Mouse (Mus musculus) liver, embryonic 14.5 days (tissue): ENCODE measurements around the gene Dynll2.

Source experiments
- CTCF ChIP-seq: IDR thresholded peaks from 2 replicates; pipeline ENCODE4 v1.5.1; 2016; ENCODE audit warnings: antibody characterized with exemption, low read depth, control low read depth
- EP300 ChIP-seq: IDR thresholded peaks from 2 replicates; pipeline ENCODE4 v1.6.1; 2016; ENCODE audit warnings: antibody characterized with exemption, low read depth

DNA sequence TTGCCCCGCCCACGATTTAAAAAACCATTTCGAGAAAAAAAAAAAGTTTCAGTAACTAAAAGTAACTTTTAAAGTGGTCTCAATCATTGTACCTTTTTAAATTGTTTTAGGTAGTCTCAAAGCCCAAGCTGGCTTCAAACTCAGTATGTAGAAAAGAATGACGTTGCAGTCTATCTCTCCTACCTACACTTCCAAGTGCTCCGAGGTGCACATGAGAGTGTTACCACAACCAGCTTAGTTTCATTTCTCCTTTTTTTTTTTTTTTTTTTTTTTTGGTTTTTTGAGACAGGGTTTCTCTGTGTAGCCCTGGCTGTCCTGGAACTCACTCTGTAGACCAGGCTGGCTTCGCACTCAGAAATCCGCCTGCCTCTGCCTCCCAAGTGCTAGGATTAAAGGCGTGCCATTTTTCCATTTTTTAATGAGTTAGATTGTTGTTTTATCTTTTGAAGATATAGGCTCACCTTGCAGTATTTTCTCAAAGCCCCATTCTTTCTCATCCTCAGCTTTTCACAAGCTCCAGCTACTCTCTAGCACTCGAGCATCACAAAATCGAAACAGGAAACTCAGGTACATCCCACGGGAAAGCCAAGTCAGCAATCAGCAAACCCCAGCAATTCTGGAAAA lies 25.4 kb upstream of the Dynll2 start:
- TF ChIP-seq CTCF (no peak), EP300 (no peak)
